Mouse (Mus musculus) limb, embryonic 11.5 days (tissue): ENCODE measurements around the gene Cd40. TPM values are rescaled to one million over a fixed set of nuclear protein-coding genes. Genes with fewer than 3 reads are reported as not detected.
A peak's percentile ranks its signal among the peaks of the same experiment; 100 is the strongest.

Experiments used
- ATAC-seq: fragments of 200-750 bp; cut with Nextera tagmentation; 2 replicates; pipeline ENCODE4 v1.8.0; 2017; ENCODE audit warnings: low read depth; ENCODE audit not compliant: insufficient number of reproducible peaks, low FRiP score, low TSS enrichment
- DNase-seq: peaks from one replicate; pipeline ENCODE4 v3.0.0-alpha.2; 2015; ENCODE audit warnings: low spot score
- H3K27ac ChIP-seq: fragments of 300-500 bp; sonication (generic); replicated peaks from 2 replicates; pipeline ENCODE4 v1.5.1; 2014; ENCODE audit warnings: low read depth, mild to moderate bottlenecking, low read length
- H3K27me3 ChIP-seq: fragments of 300-500 bp; sonication (generic); 2 replicates; pipeline ENCODE4 v1.6.1; 2014; ENCODE audit warnings: mild to moderate bottlenecking, low read length, mixed read lengths; ENCODE audit not compliant: control insufficient read depth, insufficient read depth
- H3K36me3 ChIP-seq: fragments of 300-500 bp; sonication (generic); 2 replicates; pipeline ENCODE4 v1.6.1; 2014; ENCODE audit warnings: mild to moderate bottlenecking, low read length, moderate library complexity, mixed read lengths; ENCODE audit not compliant: control insufficient read depth, insufficient read depth
- H3K4me1 ChIP-seq: fragments of 300-500 bp; sonication (generic); 2 replicates; pipeline ENCODE4 v1.6.1; 2014; ENCODE audit warnings: low read length, mixed read lengths; ENCODE audit not compliant: control insufficient read depth, insufficient read depth
- H3K4me2 ChIP-seq: fragments of 300-500 bp; sonication (generic); 2 replicates; pipeline ENCODE4 v1.6.1; 2014; ENCODE audit warnings: low read depth, mild to moderate bottlenecking, moderate library complexity; ENCODE audit not compliant: severe bottlenecking
- H3K4me3 ChIP-seq: fragments of 300-500 bp; sonication (generic); 2 replicates; pipeline ENCODE4 v1.5.1; 2014; ENCODE audit warnings: low read depth, low read length
- H3K9ac ChIP-seq: fragments of 300-500 bp; sonication (generic); 2 replicates; pipeline ENCODE4 v1.6.1; 2014; ENCODE audit warnings: mild to moderate bottlenecking, low read length
- H3K9me3 ChIP-seq: fragments of 300-500 bp; sonication (generic); 2 replicates; pipeline ENCODE4 v1.6.1; 2016; ENCODE audit warnings: low read length; ENCODE audit not compliant: control insufficient read depth
- WGBS: fragments of 180-500 bp; shearing (Covaris S2); extraction: QIAGEN DNeasy Blood & Tissue Kit; methylation state at CpG from one replicate; pipeline ENCODE4 v1.1.7; 2014; 5-methylcytosine and 5-hydroxymethylcytosine counted together
- polyA plus RNA-seq: library from polyadenylated mRNA; unstranded; fragments of >200 nt; fragmentation: Nextera tagmentation; extraction: Ambion mirVana; gene quantifications from 2 replicates; pipeline ENCODE4 v1.2.1, GENCODE M21; 2014

The Cd40 gene
- polyA plus RNA-seq, 1 experiment from 2014 or later = 11.1 TPM

DNA sequence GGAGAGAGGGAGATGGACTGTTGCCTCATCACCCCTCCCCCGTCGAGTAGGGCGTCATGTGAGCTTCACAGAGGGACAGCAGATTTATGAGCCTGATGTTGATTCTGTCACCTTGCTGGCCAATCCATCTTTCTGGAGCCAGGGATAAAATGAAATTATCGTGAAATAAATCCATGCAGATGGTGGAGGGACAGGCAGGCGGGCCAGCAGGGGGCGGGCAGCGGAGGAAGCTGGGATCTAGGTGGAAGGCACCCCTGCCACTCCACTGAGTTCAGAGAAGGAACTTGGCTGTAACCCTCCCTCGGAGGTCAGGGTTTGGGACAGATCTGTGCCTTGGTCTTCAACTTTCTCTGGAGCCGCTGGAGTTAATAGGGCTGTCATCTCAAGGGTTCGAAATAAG, 23.2 kb downstream of the Cd40 start:
- H3K27me3 ChIP-seq = peaks cover 63% of the 10 kb centered on the region

GRCm38 (mm10) chr2:165080657-165081056, 25.2 kb downstream of the Cd40 start:
- no peak for ATAC-seq
- Histone ChIP-seq H3K36me3 (no peaks in the 10 kb centered on the region), H3K4me2 (no peak overlapping the region), H3K4me3 (no peak overlapping the region), H3K27ac (no peak overlapping the region), H3K27me3 (peaks cover 55% of the 10 kb centered on the region), H3K9me3 (no peaks in the 10 kb centered on the region), H3K4me1 (peaks cover 5% of the 10 kb centered on the region), H3K9ac (no peak overlapping the region)
- DNase-seq = no peak
- WGBS = 21% methylated on average over 9 of the region's 9 CpGs

More for the DNA sequence above, 23.2 kb downstream of the Cd40 start:
- Histone ChIP-seq H3K4me1 (peaks cover 5% of the 10 kb centered on the region), H3K9me3 (no peaks in the 10 kb centered on the region), H3K4me2 (no peak overlapping the region), H3K27ac (no peak overlapping the region), H3K4me3 (no peak overlapping the region), H3K36me3 (no peaks in the 10 kb centered on the region), H3K9ac (no peak overlapping the region)
- DNase-seq = peak; percentile 50
- no peak for ATAC-seq
- WGBS = 22% methylated on average over 10 of the region's 10 CpGs

- H3K4me2 ChIP-seq = no peak overlapping the region
- H3K4me3 ChIP-seq = no peak overlapping the region
- no peak overlapping the region for H3K27ac ChIP-seq
- H3K4me1 ChIP-seq = peaks cover 5% of the 10 kb centered on the region
- WGBS = 25% methylated on average over 7 of the region's 7 CpGs
- peaks cover 50% of the 10 kb centered on the region for H3K27me3 ChIP-seq
- no peak for ATAC-seq
- H3K9me3 ChIP-seq = no peaks in the 10 kb centered on the region
- H3K9ac ChIP-seq = no peak overlapping the region
- no peaks in the 10 kb centered on the region for H3K36me3 ChIP-seq
- DNase-seq = no peak
Observed at GRCm38 (mm10) chr2:165081257-165081656, 25.8 kb downstream of the Cd40 start.

- no peak overlapping the region for H3K4me2 ChIP-seq
- H3K4me1 ChIP-seq = no peaks in the 10 kb centered on the region
- DNase-seq (no peak), ATAC-seq (no peak)
- no peak overlapping the region for H3K9ac ChIP-seq
- no peak overlapping the region for H3K27ac ChIP-seq
- H3K9me3 ChIP-seq = no peaks in the 10 kb centered on the region
- H3K27me3 ChIP-seq = no peaks in the 10 kb centered on the region
- no peak overlapping the region for H3K4me3 ChIP-seq
- 87% methylated on average over 4 of the region's 4 CpGs for WGBS
- no peaks in the 10 kb centered on the region for H3K36me3 ChIP-seq
Observed at GRCm38 (mm10) chr2:165086634-165087033, 31.2 kb downstream of the Cd40 start.

- Histone ChIP-seq H3K9ac (no peak overlapping the region), H3K27me3 (no peaks in the 10 kb centered on the region), H3K36me3 (no peaks in the 10 kb centered on the region), H3K4me2 (no peak overlapping the region), H3K9me3 (no peaks in the 10 kb centered on the region), H3K4me1 (peaks cover 3% of the 10 kb centered on the region; the same call in 1 of the 2 replicates), H3K4me3 (no peak overlapping the region), H3K27ac (no peak overlapping the region)
- no peak for ATAC-seq
- WGBS = 35% methylated on average over 14 of the region's 14 CpGs
- DNase-seq = no peak
Observed at GRCm38 (mm10) chr2:165089470-165089869, 34.0 kb downstream of the Cd40 start.

GRCm38 (mm10) chr2:165090650-165091049, 35.2 kb downstream of the Cd40 start, which contains the start of gene 1700025C18Rik:
Gene 1700025C18Rik, minus strand, starts transcription at chr2:165090750.
- DNase-seq = no peak
- WGBS = 76% methylated on average over 2 of the region's 2 CpGs

GRCm38 (mm10) chr2:165091433-165091965, 36.1 kb downstream of the Cd40 start:
- no peak overlapping the region for H3K4me3 ChIP-seq
- H3K9me3 ChIP-seq = no peaks in the 10 kb centered on the region
- DNase-seq (no peak), ATAC-seq (no peak)
- no peak overlapping the region for H3K9ac ChIP-seq
- no peaks in the 10 kb centered on the region for H3K36me3 ChIP-seq
- peaks cover 10% of the 10 kb centered on the region for H3K4me1 ChIP-seq
- H3K4me2 ChIP-seq = no peak overlapping the region
- H3K27ac ChIP-seq = no peak overlapping the region
- 77% methylated on average over 8 of the region's 8 CpGs for WGBS
- peaks cover 6% of the 10 kb centered on the region; the same call in 1 of the 2 replicates for H3K27me3 ChIP-seq

More at GRCm38 (mm10) chr2:165090650-165091049, 35.2 kb downstream of the Cd40 start, which contains the start of gene 1700025C18Rik:
- Histone ChIP-seq H3K4me2 (no peak within 1 kb of the TSS), H3K9ac (no peak within 1 kb of the TSS), H3K36me3 (no peaks in the 10 kb centered on the region), H3K27ac (no peak within 1 kb of the TSS), H3K4me1 (peaks cover 7% of the 10 kb centered on the region), H3K9me3 (no peaks in the 10 kb centered on the region), H3K4me3 (no peak within 1 kb of the TSS), H3K27me3 (peaks cover 1% of the 10 kb centered on the region; the same call in 1 of the 2 replicates)
- ATAC-seq = no peak

DNA sequence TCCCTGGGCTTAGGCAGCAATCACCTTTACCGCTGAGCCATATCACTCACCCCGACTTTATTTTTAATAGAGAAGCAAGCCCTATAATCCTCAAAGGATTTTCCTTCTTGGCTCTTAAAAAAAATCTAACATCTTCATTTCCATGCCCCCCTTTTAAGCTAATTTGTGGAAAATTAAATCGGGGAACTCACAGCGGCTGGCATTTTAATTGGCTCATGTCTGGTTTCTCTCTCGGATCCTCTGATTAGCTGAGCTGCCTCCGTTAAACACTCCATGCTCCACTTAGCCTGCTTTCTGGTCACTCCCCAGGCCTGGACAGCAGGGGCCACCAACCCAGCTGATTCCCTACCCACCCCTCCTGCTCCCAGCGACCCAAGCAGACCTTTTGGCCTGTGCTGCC, 37.0 kb downstream of the Cd40 start:
- H3K27me3 ChIP-seq = peaks cover 10% of the 10 kb centered on the region; the same call in 1 of the 2 replicates
- WGBS = 39% methylated on average over 7 of the region's 7 CpGs

GRCm38 (mm10) chr2:165096367-165096766, 40.9 kb downstream of the Cd40 start:
- no peak overlapping the region for H3K9ac ChIP-seq
- no peak overlapping the region; the same call in 1 of the 2 replicates for H3K4me2 ChIP-seq
- H3K27me3 ChIP-seq = peaks cover 12% of the 10 kb centered on the region; the same call in 1 of the 2 replicates
- WGBS = 15% methylated on average over 10 of the region's 10 CpGs
- H3K4me3 ChIP-seq = no peak overlapping the region
- no peaks in the 10 kb centered on the region for H3K36me3 ChIP-seq
- DNase-seq (peak; percentile 66), ATAC-seq (no peak)
- no peak overlapping the region for H3K27ac ChIP-seq
- H3K9me3 ChIP-seq = no peaks in the 10 kb centered on the region
- H3K4me1 ChIP-seq = peaks cover 23% of the 10 kb centered on the region

More for the DNA sequence above, 37.0 kb downstream of the Cd40 start:
- ATAC-seq (no peak), DNase-seq (no peak)
- H3K36me3 ChIP-seq = no peaks in the 10 kb centered on the region
- no peak overlapping the region for H3K4me2 ChIP-seq
- no peak overlapping the region for H3K27ac ChIP-seq
- H3K4me1 ChIP-seq = peaks cover 19% of the 10 kb centered on the region
- no peak overlapping the region for H3K9ac ChIP-seq
- H3K4me3 ChIP-seq = no peak overlapping the region
- H3K9me3 ChIP-seq = no peaks in the 10 kb centered on the region
